Mouse (Mus musculus): ENCODE results near the gene 2210408I21Rik. TPM values are rescaled to one million over a fixed set of nuclear protein-coding genes. Genes with fewer than 3 reads are reported as not detected.

The 2210408I21Rik gene
- total and polyA plus RNA-seq, 3 experiments = 0.78 to 5.2 (median 4.8) TPM

DNA sequence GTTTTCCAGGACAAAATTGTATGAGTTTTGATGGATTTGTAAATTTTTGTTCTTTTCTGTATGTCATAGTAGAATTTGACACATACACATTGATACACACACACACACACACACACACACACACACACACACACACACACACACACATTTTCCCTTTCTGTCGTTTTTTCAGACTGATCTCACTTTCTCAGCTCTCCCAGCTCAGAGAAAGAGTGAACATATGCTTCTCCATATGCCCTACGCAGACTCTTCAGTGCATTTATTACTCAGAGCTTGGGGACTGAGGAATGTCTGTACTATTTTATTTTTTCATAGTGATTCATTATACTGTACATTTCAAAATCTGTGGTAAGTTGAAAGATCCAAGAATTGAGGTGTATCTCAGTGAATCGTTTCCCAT is 160.2 kb downstream of the 2210408I21Rik start:
- Histone ChIP-seq H3K4me3 (no peak overlapping the region), H3K36me3 (ENCODE audit: control insufficient read depth, insufficient read depth, low read length) (no peaks in the 10 kb centered on the region), H3K79me2 (replicated peaks; ENCODE audit: control insufficient read depth, insufficient read depth, low read length) (no peaks in the 10 kb centered on the region), H3K9ac (ENCODE audit: low read depth, low read length) (no peak overlapping the region), H3K4me1 (ENCODE audit: control insufficient read depth, insufficient read depth, low read length) (no peaks in the 10 kb centered on the region), H3K27ac (no peak overlapping the region), H3K27me3 (ENCODE audit: control insufficient read depth, insufficient read depth, low read length) (no peaks in the 10 kb centered on the region)
- intact Hi-C loops (cut with DNase I) = no loop called here
- WGBS = 75% methylated on average over 3 of the region's 3 CpGs
- TF ChIP-seq CTCF (IDR thresholded peaks at IDR 0.05) (no peak), EP300 (IDR thresholded peaks at IDR 0.05; ENCODE audit: insufficient read depth, low read depth, low read length) (no peak), POLR2A (IDR thresholded peaks at IDR 0.05; ENCODE audit: insufficient read depth, low read depth, low read length) (no peak)
- DNase-seq = no peak

DNA sequence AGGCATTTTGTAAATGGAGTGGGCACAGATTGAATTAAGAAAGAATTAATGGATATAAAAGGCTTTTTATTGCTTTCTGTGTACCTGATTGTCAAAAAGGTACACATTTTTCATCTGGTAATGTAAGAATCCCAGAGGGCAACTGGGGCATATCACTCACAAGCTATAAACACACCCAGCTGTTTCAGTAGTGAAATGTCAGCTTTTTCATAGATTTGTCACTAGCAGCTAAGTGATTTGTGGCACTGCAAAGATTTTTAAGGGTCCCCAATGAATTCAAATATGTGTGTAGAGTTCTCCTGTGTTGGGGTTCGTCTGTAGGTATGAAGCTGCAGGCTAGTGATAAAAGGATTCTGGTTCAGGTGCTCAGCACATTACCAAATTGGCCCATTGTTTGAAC is 188.8 kb downstream of the 2210408I21Rik start:
- intact Hi-C loops (cut with DNase I) = no loop called here
- Histone ChIP-seq H3K9ac (ENCODE audit: low read depth, low read length) (no peak overlapping the region), H3K36me3 (ENCODE audit: control insufficient read depth, insufficient read depth, low read length) (no peaks in the 10 kb centered on the region), H3K79me2 (replicated peaks; ENCODE audit: control insufficient read depth, insufficient read depth, low read length) (no peaks in the 10 kb centered on the region), H3K4me1 (ENCODE audit: control insufficient read depth, insufficient read depth, low read length) (no peaks in the 10 kb centered on the region), H3K27ac (no peak overlapping the region), H3K4me3 (no peak overlapping the region), H3K27me3 (ENCODE audit: control insufficient read depth, insufficient read depth, low read length) (no peaks in the 10 kb centered on the region)
- WGBS = 50% methylated on average over 1 of the region's 1 CpGs
- TF ChIP-seq CTCF (IDR thresholded peaks at IDR 0.05) = no peak
- no peak for DNase-seq

DNA sequence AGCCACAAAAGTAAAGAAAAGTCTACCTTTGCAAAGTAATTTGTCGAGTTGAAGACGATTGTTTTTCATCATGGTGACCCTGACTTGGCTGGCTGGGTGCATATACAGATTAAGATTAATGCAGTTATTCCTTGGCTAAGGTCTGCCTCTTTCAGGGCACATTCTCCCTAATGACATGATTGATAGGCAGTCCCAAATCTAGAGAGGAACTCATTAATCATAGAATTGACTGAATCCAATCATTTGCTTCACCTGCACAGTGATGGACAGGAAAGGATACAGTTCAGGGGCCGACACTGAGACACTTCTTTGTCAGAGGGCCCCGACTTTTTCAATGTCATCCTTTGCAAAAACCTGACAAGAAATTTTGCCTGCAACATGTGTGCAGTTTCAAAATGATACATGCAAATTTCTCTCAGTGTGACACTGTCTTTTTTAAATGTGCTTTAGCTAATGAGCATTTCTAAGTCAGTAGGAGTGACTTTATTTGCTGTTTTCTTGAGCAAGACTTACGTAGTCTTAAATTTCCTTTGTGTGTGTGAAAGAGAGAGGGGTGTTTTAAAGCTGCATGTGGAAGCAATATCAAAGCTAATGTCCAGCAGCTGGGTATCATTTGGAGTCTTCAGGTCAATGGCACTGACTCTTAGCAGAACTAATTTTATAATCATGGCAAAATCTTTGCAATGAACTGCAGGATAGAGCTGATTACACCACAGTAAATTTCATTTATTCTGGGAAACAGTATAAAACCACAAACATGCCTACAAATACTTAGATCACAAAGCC is 191.0 kb downstream of the 2210408I21Rik start:
- no peaks in the 10 kb centered on the region for H3K27me3 ChIP-seq (ENCODE audit: control insufficient read depth, insufficient read depth, low read length)
- TF ChIP-seq POLR2A (IDR thresholded peaks at IDR 0.05; ENCODE audit: insufficient read depth, low read depth, low read length) = no peak
- no peak for TF ChIP-seq CTCF (IDR thresholded peaks at IDR 0.05)
- TF ChIP-seq EP300 (IDR thresholded peaks at IDR 0.05; ENCODE audit: insufficient read depth, low read depth, low read length) = no peak
- DNase-seq = no peak
- WGBS = 77% methylated on average over 5 of the region's 5 CpGs
- intact Hi-C loops (cut with DNase I) = no loop called here
- no peak overlapping the region for H3K9ac ChIP-seq (ENCODE audit: low read depth, low read length)
- H3K4me1 ChIP-seq (ENCODE audit: control insufficient read depth, insufficient read depth, low read length) = no peaks in the 10 kb centered on the region
- H3K79me2 ChIP-seq (replicated peaks; ENCODE audit: control insufficient read depth, insufficient read depth, low read length) = no peaks in the 10 kb centered on the region
- H3K36me3 ChIP-seq (ENCODE audit: control insufficient read depth, insufficient read depth, low read length) = no peaks in the 10 kb centered on the region
- H3K27ac ChIP-seq = no peak overlapping the region
- no peak overlapping the region for H3K4me3 ChIP-seq

DNA sequence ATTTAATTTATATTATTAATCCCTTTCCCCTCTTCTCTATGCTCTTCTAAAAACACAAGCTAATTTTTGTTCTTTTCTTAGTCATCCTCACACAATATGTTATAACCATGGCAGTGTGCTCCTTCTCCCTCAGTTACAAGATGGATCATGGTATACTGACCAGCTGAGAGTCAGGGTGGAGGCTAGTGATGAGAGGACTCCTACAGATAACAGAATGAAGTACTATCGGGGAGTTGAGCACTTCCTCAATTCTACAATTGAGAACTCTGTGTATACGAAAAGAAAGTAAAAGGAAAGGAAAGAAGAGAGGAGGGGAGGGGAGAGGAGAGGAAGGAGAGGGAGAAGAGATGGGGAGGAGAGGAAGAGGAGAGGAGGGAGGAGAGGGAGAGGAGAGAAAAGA is 206.8 kb downstream of the 2210408I21Rik start:
- TF ChIP-seq POLR2A (IDR thresholded peaks at IDR 0.05; ENCODE audit: insufficient read depth, low read depth, low read length) = no peak
- TF ChIP-seq EP300 (IDR thresholded peaks at IDR 0.05; ENCODE audit: insufficient read depth, low read depth, low read length) = no peak
- Histone ChIP-seq H3K27me3 (ENCODE audit: control insufficient read depth, insufficient read depth, low read length) (no peaks in the 10 kb centered on the region), H3K36me3 (ENCODE audit: control insufficient read depth, insufficient read depth, low read length) (no peaks in the 10 kb centered on the region), H3K4me3 (no peak overlapping the region), H3K9ac (ENCODE audit: low read depth, low read length) (no peak overlapping the region), H3K4me1 (ENCODE audit: control insufficient read depth, insufficient read depth, low read length) (no peaks in the 10 kb centered on the region), H3K79me2 (replicated peaks; ENCODE audit: control insufficient read depth, insufficient read depth, low read length) (no peaks in the 10 kb centered on the region), H3K27ac (no peak overlapping the region)
- 52% methylated on average over 2 of the region's 2 CpGs for WGBS
- intact Hi-C loops (cut with DNase I) = no loop called here
- no peak for DNase-seq

DNA sequence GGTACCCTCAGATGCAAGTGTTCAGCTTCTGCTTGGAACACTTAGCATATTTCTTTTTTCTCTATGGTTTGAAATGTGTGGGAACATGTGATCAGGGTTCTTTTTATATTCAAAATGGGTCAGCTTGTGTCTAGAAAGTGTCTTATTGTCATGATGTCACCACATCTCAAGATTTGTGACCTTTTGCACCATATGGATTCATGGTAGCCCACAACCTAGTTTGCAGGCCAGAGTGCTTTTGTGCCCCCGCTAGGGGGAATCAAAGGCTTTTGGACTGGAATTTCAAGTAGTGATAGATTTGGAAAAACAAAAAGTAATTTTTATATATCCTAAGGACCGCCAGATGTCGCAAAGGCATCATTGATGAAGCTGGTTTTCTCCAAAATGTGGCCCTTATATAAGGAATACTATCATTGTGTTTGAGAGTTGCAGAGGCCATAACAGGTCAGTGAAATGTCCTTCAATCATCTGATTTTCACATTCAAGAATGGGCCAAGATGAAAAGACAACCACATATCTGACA is 250.2 kb downstream of the 2210408I21Rik start:
- 87% methylated on average over 3 of the region's 3 CpGs for WGBS
- Histone ChIP-seq H3K9ac (ENCODE audit: low read depth, low read length) (no peak overlapping the region), H3K79me2 (replicated peaks; ENCODE audit: control insufficient read depth, insufficient read depth, low read length) (no peaks in the 10 kb centered on the region), H3K36me3 (ENCODE audit: control insufficient read depth, insufficient read depth, low read length) (no peaks in the 10 kb centered on the region), H3K27ac (no peak overlapping the region), H3K4me1 (ENCODE audit: control insufficient read depth, insufficient read depth, low read length) (no peaks in the 10 kb centered on the region), H3K4me3 (no peak overlapping the region), H3K27me3 (ENCODE audit: control insufficient read depth, insufficient read depth, low read length) (no peaks in the 10 kb centered on the region)
- no peak for DNase-seq
- intact Hi-C loops (cut with DNase I) = no loop called here
- TF ChIP-seq EP300 (IDR thresholded peaks at IDR 0.05; ENCODE audit: insufficient read depth, low read depth, low read length) (no peak), CTCF (IDR thresholded peaks at IDR 0.05) (no peak), POLR2A (IDR thresholded peaks at IDR 0.05; ENCODE audit: insufficient read depth, low read depth, low read length) (no peak)

DNA sequence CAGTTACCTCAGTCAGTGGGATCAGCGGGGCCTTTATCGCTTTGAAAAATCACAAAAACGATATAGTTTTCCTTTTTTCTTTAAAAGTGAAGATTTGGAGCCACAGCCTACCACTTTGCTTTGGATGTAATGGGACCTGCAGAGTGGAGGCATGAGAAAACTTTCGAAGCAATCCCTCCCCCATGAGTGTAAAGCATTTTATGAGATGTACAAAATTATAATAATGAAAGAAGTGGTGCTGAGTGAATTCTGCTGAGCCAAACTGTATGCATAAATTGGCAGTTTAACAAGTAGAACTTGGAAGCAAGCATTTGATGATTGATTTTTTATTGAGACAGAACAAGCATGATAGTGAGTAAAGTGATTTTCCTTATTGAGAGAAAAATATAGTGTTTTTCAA is 250.7 kb downstream of the 2210408I21Rik start:
- Histone ChIP-seq H3K9ac (ENCODE audit: low read depth, low read length) (no peak overlapping the region), H3K27ac (no peak overlapping the region), H3K36me3 (ENCODE audit: control insufficient read depth, insufficient read depth, low read length) (no peaks in the 10 kb centered on the region), H3K4me1 (ENCODE audit: control insufficient read depth, insufficient read depth, low read length) (no peaks in the 10 kb centered on the region), H3K79me2 (replicated peaks; ENCODE audit: control insufficient read depth, insufficient read depth, low read length) (no peaks in the 10 kb centered on the region), H3K4me3 (no peak overlapping the region), H3K27me3 (ENCODE audit: control insufficient read depth, insufficient read depth, low read length) (no peaks in the 10 kb centered on the region)
- no peak for TF ChIP-seq EP300 (IDR thresholded peaks at IDR 0.05; ENCODE audit: insufficient read depth, low read depth, low read length)
- no peak for TF ChIP-seq POLR2A (IDR thresholded peaks at IDR 0.05; ENCODE audit: insufficient read depth, low read depth, low read length)
- TF ChIP-seq CTCF (IDR thresholded peaks at IDR 0.05) = no peak
- intact Hi-C loops (cut with DNase I) = no loop called here
- 86% methylated on average over 4 of the region's 4 CpGs for whole genome bisulfite sequencing
- DNase-seq = no peak

Measured in heart, adult 2 months (tissue).